Mouse (Mus musculus): ENCODE data around the gene Tgfbr3l. TPM values are rescaled to one million over a fixed set of nuclear protein-coding genes. Genes with fewer than 3 reads are reported as not detected.

Tgfbr3l gene
- polyA plus RNA-seq, 1 experiment = 27.5 TPM

- no peak overlapping the region for H3K4me3 ChIP-seq (ENCODE audit: insufficient read depth, low read length)
- no peaks in the 10 kb centered on the region; the same call in 1 of the 2 replicates for H3K4me1 ChIP-seq (ENCODE audit: control insufficient read depth, insufficient read depth, low read length)
- H3K27ac ChIP-seq (ENCODE audit: insufficient read depth, low read length) = no peak overlapping the region
- TF ChIP-seq CTCF (IDR thresholded peaks at IDR 0.05; ENCODE audit: extremely low read depth, insufficient read depth, low read length) (no peak), POLR2A (IDR thresholded peaks at IDR 0.05; ENCODE audit: extremely low read depth, insufficient read depth, low read length) (no peak)
These were observed 33.7 kb upstream of the Tgfbr3l start for GRCm38 (mm10) chr8:4214006-4214980.

GRCm38 (mm10) chr8:4216296-4216695, 31.7 kb upstream of the Tgfbr3l start:
- no peak for TF ChIP-seq CTCF (IDR thresholded peaks at IDR 0.05; ENCODE audit: extremely low read depth, insufficient read depth, low read length)
- TF ChIP-seq POLR2A (IDR thresholded peaks at IDR 0.05; ENCODE audit: extremely low read depth, insufficient read depth, low read length) = no peak; the same call in 1 of the 2 replicates
- no peaks in the 10 kb centered on the region; the same call in 1 of the 2 replicates for H3K4me1 ChIP-seq (ENCODE audit: control insufficient read depth, insufficient read depth, low read length)
- H3K4me3 ChIP-seq (ENCODE audit: insufficient read depth, low read length) = peak overlapping the region; percentile 74
- H3K27ac ChIP-seq (ENCODE audit: insufficient read depth, low read length) = peak overlapping the region; percentile 41; the same call in 1 of the 2 replicates

GRCm38 (mm10) chr8:4216791-4217621, 31.0 kb upstream of the Tgfbr3l start, which contains the start of gene Prr36:
TSS of gene Prr36 (minus strand) at chr8:4217459.
- no peaks in the 10 kb centered on the region; the same call in 1 of the 2 replicates for H3K4me1 ChIP-seq (ENCODE audit: control insufficient read depth, insufficient read depth, low read length)
- TF ChIP-seq POLR2A (IDR thresholded peaks at IDR 0.05; ENCODE audit: extremely low read depth, insufficient read depth, low read length) (no peak), CTCF (IDR thresholded peaks at IDR 0.05; ENCODE audit: extremely low read depth, insufficient read depth, low read length) (no peak)
- H3K4me3 ChIP-seq (ENCODE audit: insufficient read depth, low read length) = peak within 1 kb of the TSS; percentile 74
- peak within 1 kb of the TSS; percentile 52; the same call in 1 of the 2 replicates for H3K27ac ChIP-seq (ENCODE audit: insufficient read depth, low read length)

- Histone ChIP-seq H3K4me1 (ENCODE audit: control insufficient read depth, insufficient read depth, low read length) (no peaks in the 10 kb centered on the region; the same call in 1 of the 2 replicates), H3K27ac (ENCODE audit: insufficient read depth, low read length) (no peak overlapping the region), H3K4me3 (ENCODE audit: insufficient read depth, low read length) (no peak overlapping the region)
- no peak for TF ChIP-seq POLR2A (IDR thresholded peaks at IDR 0.05; ENCODE audit: extremely low read depth, insufficient read depth, low read length)
- no peak for TF ChIP-seq CTCF (IDR thresholded peaks at IDR 0.05; ENCODE audit: extremely low read depth, insufficient read depth, low read length)
These were observed 28.4 kb upstream of the Tgfbr3l start for GRCm38 (mm10) chr8:4219617-4220016.

GRCm38 (mm10) chr8:4222059-4222458, 26.0 kb upstream of the Tgfbr3l start:
- TF ChIP-seq CTCF (IDR thresholded peaks at IDR 0.05; ENCODE audit: extremely low read depth, insufficient read depth, low read length) (no peak), POLR2A (IDR thresholded peaks at IDR 0.05; ENCODE audit: extremely low read depth, insufficient read depth, low read length) (no peak)
- Histone ChIP-seq H3K4me1 (ENCODE audit: control insufficient read depth, insufficient read depth, low read length) (no peaks in the 10 kb centered on the region), H3K4me3 (ENCODE audit: insufficient read depth, low read length) (no peak overlapping the region), H3K27ac (ENCODE audit: insufficient read depth, low read length) (no peak overlapping the region)

GRCm38 (mm10) chr8:4226323-4226722, 21.7 kb upstream of the Tgfbr3l start:
- H3K4me1 ChIP-seq (ENCODE audit: control insufficient read depth, insufficient read depth, low read length) = no peaks in the 10 kb centered on the region
- no peak overlapping the region for H3K27ac ChIP-seq (ENCODE audit: insufficient read depth, low read length)
- no peak for TF ChIP-seq POLR2A (IDR thresholded peaks at IDR 0.05; ENCODE audit: extremely low read depth, insufficient read depth, low read length)
- TF ChIP-seq CTCF (IDR thresholded peaks at IDR 0.05; ENCODE audit: extremely low read depth, insufficient read depth, low read length) = no peak
- H3K4me3 ChIP-seq (ENCODE audit: insufficient read depth, low read length) = no peak overlapping the region

- Histone ChIP-seq H3K4me1 (ENCODE audit: control insufficient read depth, insufficient read depth, low read length) (no peaks in the 10 kb centered on the region), H3K4me3 (ENCODE audit: insufficient read depth, low read length) (no peak within 1 kb of the TSS), H3K27ac (ENCODE audit: insufficient read depth, low read length) (no peak within 1 kb of the TSS)
- TF ChIP-seq CTCF (IDR thresholded peaks at IDR 0.05; ENCODE audit: extremely low read depth, insufficient read depth, low read length) = no peak
- no peak for TF ChIP-seq POLR2A (IDR thresholded peaks at IDR 0.05; ENCODE audit: extremely low read depth, insufficient read depth, low read length)
These were observed 21.2 kb upstream of the Tgfbr3l start, which contains the start of gene Lrrc8e for GRCm38 (mm10) chr8:4226739-4227347. TSS of gene Lrrc8e (plus strand) at chr8:4226827.

- Histone ChIP-seq H3K4me1 (ENCODE audit: control insufficient read depth, insufficient read depth, low read length) (no peaks in the 10 kb centered on the region), H3K4me3 (ENCODE audit: insufficient read depth, low read length) (no peak overlapping the region), H3K27ac (ENCODE audit: insufficient read depth, low read length) (no peak overlapping the region)
- TF ChIP-seq POLR2A (IDR thresholded peaks at IDR 0.05; ENCODE audit: extremely low read depth, insufficient read depth, low read length) (no peak), CTCF (IDR thresholded peaks at IDR 0.05; ENCODE audit: extremely low read depth, insufficient read depth, low read length) (no peak)
These were observed 20.1 kb upstream of the Tgfbr3l start for GRCm38 (mm10) chr8:4227919-4228318.

GRCm38 (mm10) chr8:4229784-4230183, 18.2 kb upstream of the Tgfbr3l start:
- Histone ChIP-seq H3K4me1 (ENCODE audit: control insufficient read depth, insufficient read depth, low read length) (no peaks in the 10 kb centered on the region), H3K4me3 (ENCODE audit: insufficient read depth, low read length) (no peak overlapping the region), H3K27ac (ENCODE audit: insufficient read depth, low read length) (no peak overlapping the region)
- no peak for TF ChIP-seq CTCF (IDR thresholded peaks at IDR 0.05; ENCODE audit: extremely low read depth, insufficient read depth, low read length)
- no peak for TF ChIP-seq POLR2A (IDR thresholded peaks at IDR 0.05; ENCODE audit: extremely low read depth, insufficient read depth, low read length)
